Mouse (Mus musculus): ENCODE data around the gene Rpl31. TPM values are rescaled to one million over a fixed set of nuclear protein-coding genes. Genes with fewer than 3 reads are reported as not detected.

Gene Rpl31
- polyA plus RNA-seq, 1 experiment, result 1,681 TPM

- no peak for DNase-seq (ENCODE audit: low spot score)
These were observed 31.6 kb downstream of the Rpl31 start for GRCm38 (mm10) chr1:39399228-39399627.

GRCm38 (mm10) chr1:39400173-39400572, 32.5 kb downstream of the Rpl31 start:
- DNase-seq (ENCODE audit: low spot score), result no peak

- no peak for DNase-seq (ENCODE audit: low spot score)
These were observed 39.5 kb downstream of the Rpl31 start for GRCm38 (mm10) chr1:39407108-39407507.

DNA sequence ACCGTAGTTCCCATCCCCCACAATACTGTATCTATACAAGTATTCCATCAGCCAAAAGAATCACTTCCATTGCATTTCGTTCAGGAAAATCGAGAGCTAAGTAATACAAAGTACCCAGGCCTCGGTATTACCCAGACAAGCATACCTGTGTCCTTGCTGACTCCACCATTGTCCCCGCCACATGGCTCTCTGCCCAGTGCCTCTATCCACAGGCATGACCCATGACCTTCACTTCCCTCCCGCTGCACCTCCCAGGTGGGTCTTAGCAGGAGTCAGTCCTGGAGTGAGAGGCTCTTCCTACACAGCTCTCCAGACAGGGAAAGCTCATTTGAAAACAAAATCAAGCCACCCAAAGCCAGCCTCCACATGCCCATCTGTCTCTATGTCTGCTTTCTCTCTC, 40.5 kb downstream of the Rpl31 start:
- DNase-seq (ENCODE audit: low spot score), result no peak

DNA sequence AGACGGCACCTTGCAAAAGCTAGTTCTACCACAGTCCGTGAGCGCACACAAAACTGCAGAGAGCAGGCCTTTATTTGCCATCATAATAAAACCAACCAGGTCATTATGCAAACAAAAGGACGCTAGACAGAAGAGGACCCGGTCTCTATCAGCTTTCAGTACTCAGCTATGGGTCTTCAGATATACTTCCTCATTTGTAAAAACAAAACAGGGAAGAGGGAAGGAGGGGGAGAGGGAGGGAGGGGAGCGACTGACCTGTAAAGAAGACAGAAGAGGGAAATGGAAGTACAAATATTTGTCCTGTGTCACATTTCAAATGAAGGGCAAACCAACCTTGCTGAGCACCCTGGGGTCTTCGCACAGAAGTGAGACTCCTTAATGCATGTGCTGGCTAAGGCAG, 41.0 kb downstream of the Rpl31 start:
- DNase-seq (ENCODE audit: low spot score), result no peak

DNA sequence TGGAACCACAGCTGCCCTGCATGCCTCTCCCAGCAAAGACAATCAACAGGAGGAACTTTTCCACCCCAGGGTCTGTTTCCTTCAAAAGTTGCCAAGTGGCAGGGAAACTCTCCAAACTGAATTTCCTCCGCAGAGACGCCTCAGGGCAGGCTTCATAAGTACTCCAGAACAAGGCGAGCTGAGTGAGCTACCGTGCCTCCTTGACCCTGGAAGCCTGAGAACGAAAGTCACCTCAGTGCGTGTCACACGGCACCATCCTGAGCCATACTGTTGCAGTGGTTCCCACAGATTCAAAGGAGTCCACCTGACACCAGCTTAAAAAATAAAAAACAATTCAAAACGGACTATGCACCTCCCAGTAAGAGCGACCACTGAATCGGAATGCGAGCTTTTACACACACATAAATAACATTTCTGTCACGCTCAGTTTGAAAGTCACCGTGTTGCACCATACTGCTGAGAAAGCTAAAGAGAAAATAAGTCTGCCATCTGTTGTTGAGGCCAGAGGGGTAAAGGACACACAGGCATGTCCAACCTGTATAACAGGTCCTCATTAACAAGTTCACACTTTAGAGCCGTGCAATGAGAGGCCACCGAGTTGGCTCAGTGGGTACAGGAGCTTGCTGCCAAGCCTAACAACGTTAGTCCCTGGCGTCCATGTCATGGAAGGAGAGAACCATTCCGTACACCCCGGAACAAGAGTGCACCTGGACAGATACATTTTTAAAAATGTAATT, 42.6 kb downstream of the Rpl31 start:
- no peak for DNase-seq (ENCODE audit: low spot score)

GRCm38 (mm10) chr1:39417817-39418216, 50.2 kb downstream of the Rpl31 start:
- DNase-seq (ENCODE audit: low spot score), result no peak

- DNase-seq (ENCODE audit: low spot score), result no peak
These were observed 51.2 kb downstream of the Rpl31 start for GRCm38 (mm10) chr1:39418852-39419251.

DNA sequence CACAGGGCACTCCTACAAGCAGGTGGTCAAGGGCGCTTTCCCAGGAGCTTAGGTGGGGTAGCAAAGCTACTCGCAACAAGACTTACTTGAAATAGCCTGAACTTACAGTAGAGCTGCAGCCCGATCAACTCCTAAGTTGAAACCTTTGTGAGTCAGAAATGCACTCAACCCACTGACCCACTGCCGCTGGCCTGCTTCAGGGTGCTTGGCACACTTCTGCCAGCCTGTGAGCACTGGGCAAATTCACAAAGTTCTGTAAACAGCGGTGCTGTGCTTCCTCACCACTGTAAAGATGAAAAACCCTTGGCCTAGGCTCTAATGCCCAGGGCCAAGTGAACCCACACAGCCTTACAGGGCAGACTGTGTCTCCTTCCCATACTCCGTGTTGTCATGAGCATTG, 53.3 kb downstream of the Rpl31 start:
- no peak for DNase-seq (ENCODE audit: low spot score)

Other genes with a start within 250 kb of the Rpl31 start
- 1.7 and 2.7 TPM in 2 replicates for gene Npas2, start 174.1 kb upstream of the Rpl31 start, polyA plus RNA-seq (2012; rRNA removed)
- gene Tbc1d8, start 110.9 kb downstream of the Rpl31 start, polyA plus RNA-seq (2012; rRNA removed), result 40.9 and 41.8 TPM in 2 replicates
- gene Cnot11, start 167.2 kb downstream of the Rpl31 start, polyA plus RNA-seq (2012; rRNA removed), result 16.8 and 17.1 TPM in 2 replicates
- gene Rnf149, start 209.6 kb downstream of the Rpl31 start, polyA plus RNA-seq (2012; rRNA removed), result 22.1 and 22.5 TPM in 2 replicates

Measured in urinary bladder, adult 2 months (tissue).